Mouse (Mus musculus) neural tube, embryonic 11.5 days (tissue): ENCODE data around the gene E2f4. TPM values are rescaled to one million over a fixed set of nuclear protein-coding genes. Genes with fewer than 3 reads are reported as not detected.
A peak's percentile ranks its signal among the peaks of the same experiment; 100 is the strongest.

Experiments
- ATAC-seq: fragments of 200-750 bp; cut with Nextera tagmentation; 2 replicates; pipeline ENCODE4 v1.8.0; 2017; ENCODE audit warnings: moderate number of reproducible peaks, mild to moderate bottlenecking, moderate TSS enrichment, moderate library complexity; ENCODE audit not compliant: insufficient read depth, low FRiP score, low TSS enrichment
- DNase-seq: peaks from one replicate; pipeline ENCODE4 v3.0.0-alpha.2; 2015; ENCODE audit warnings: low spot score
- H3K27ac ChIP-seq: fragments of 300-500 bp; sonication (generic); 2 replicates; pipeline ENCODE4 v1.5.1; 2014; ENCODE audit warnings: low read depth, mild to moderate bottlenecking, low read length
- H3K27me3 ChIP-seq: fragments of 300-500 bp; sonication (generic); 2 replicates; pipeline ENCODE4 v1.6.1; 2014; ENCODE audit warnings: mild to moderate bottlenecking, low read length, mixed read lengths; ENCODE audit not compliant: control insufficient read depth, insufficient read depth
- H3K36me3 ChIP-seq: fragments of 300-500 bp; sonication (generic); 2 replicates; pipeline ENCODE4 v1.6.1; 2014; ENCODE audit warnings: mild to moderate bottlenecking, low read length, moderate library complexity, mixed read lengths; ENCODE audit not compliant: control insufficient read depth, insufficient read depth
- H3K4me1 ChIP-seq: fragments of 300-500 bp; sonication (generic); 2 replicates; pipeline ENCODE4 v1.6.1; 2014; ENCODE audit warnings: low read length, mixed read lengths; ENCODE audit not compliant: control insufficient read depth, insufficient read depth
- H3K4me2 ChIP-seq: fragments of 300-500 bp; sonication (generic); 2 replicates; pipeline ENCODE4 v1.6.1; 2014; ENCODE audit warnings: low read depth, mild to moderate bottlenecking, moderate library complexity
- H3K4me3 ChIP-seq: fragments of 300-500 bp; sonication (generic); 2 replicates; pipeline ENCODE4 v1.5.1; 2014; ENCODE audit warnings: low read depth, low read length
- H3K9ac ChIP-seq: fragments of 300-500 bp; sonication (generic); 2 replicates; pipeline ENCODE4 v1.6.1; 2014; ENCODE audit warnings: mild to moderate bottlenecking, low read length
- H3K9me3 ChIP-seq: fragments of 300-500 bp; sonication (generic); 2 replicates; pipeline ENCODE4 v1.6.1; 2016; ENCODE audit warnings: low read length; ENCODE audit not compliant: control insufficient read depth
- WGBS: fragments of 180-500 bp; shearing (Covaris S2); extraction: QIAGEN DNeasy Blood & Tissue Kit; methylation state at CpG from one replicate; pipeline ENCODE4 v1.1.7; 2014; 5-methylcytosine and 5-hydroxymethylcytosine counted together
- polyA plus RNA-seq: library from polyadenylated mRNA; unstranded; fragments of >200 nt; fragmentation: Nextera tagmentation; extraction: Ambion mirVana; gene quantifications from 2 replicates; pipeline ENCODE4 v1.2.1, GENCODE M21; 2014

The E2f4 gene
- polyA plus RNA-seq, 1 experiment from 2014 or later = 103 TPM

- no peak for ATAC-seq
- 92% methylated on average over 12 of the region's 12 CpGs for WGBS
- Histone ChIP-seq H3K9me3 (no peaks in the 10 kb centered on the region), H3K9ac (no peak overlapping the region), H3K4me2 (no peak overlapping the region), H3K27me3 (no peaks in the 10 kb centered on the region), H3K27ac (no peak overlapping the region), H3K4me3 (no peak overlapping the region), H3K36me3 (peaks cover 19% of the 10 kb centered on the region), H3K4me1 (peaks cover 6% of the 10 kb centered on the region)
- no peak for DNase-seq
Observed at GRCm38 (mm10) chr8:105330325-105330724, 32.9 kb downstream of the E2f4 start.

GRCm38 (mm10) chr8:105331469-105331868 is 34.0 kb downstream of the E2f4 start:
- WGBS = 95% methylated on average over 22 of the region's 22 CpGs
- Histone ChIP-seq H3K4me3 (no peak overlapping the region), H3K4me2 (no peak overlapping the region), H3K36me3 (peaks cover 19% of the 10 kb centered on the region), H3K9me3 (no peaks in the 10 kb centered on the region), H3K9ac (no peak overlapping the region), H3K27ac (no peak overlapping the region), H3K27me3 (no peaks in the 10 kb centered on the region), H3K4me1 (peaks cover 5% of the 10 kb centered on the region; the same call in 1 of the 2 replicates)
- ATAC-seq (no peak), DNase-seq (no peak)

- Histone ChIP-seq H3K4me1 (peaks cover 5% of the 10 kb centered on the region; the same call in 1 of the 2 replicates), H3K9me3 (no peaks in the 10 kb centered on the region), H3K36me3 (peaks cover 19% of the 10 kb centered on the region), H3K4me2 (no peak overlapping the region), H3K27me3 (no peaks in the 10 kb centered on the region), H3K27ac (no peak overlapping the region), H3K9ac (no peak overlapping the region), H3K4me3 (no peak overlapping the region)
- 91% methylated on average over 9 of the region's 9 CpGs for WGBS
- ATAC-seq (no peak), DNase-seq (no peak)
Observed at GRCm38 (mm10) chr8:105331931-105332330, 34.5 kb downstream of the E2f4 start.

GRCm38 (mm10) chr8:105332523-105332922 is 35.1 kb downstream of the E2f4 start:
- WGBS = 74% methylated on average over 2 of the region's 2 CpGs
- no peak overlapping the region for H3K4me3 ChIP-seq
- H3K9ac ChIP-seq = no peak overlapping the region
- no peaks in the 10 kb centered on the region for H3K9me3 ChIP-seq
- H3K27me3 ChIP-seq = no peaks in the 10 kb centered on the region
- H3K27ac ChIP-seq = no peak overlapping the region
- ATAC-seq = no peak
- H3K4me1 ChIP-seq = no peaks in the 10 kb centered on the region
- DNase-seq = no peak
- H3K36me3 ChIP-seq = peaks cover 19% of the 10 kb centered on the region
- H3K4me2 ChIP-seq = no peak overlapping the region

- Histone ChIP-seq H3K36me3 (no peaks in the 10 kb centered on the region), H3K4me3 (no peak overlapping the region), H3K4me2 (no peak overlapping the region), H3K27ac (no peak overlapping the region), H3K4me1 (no peaks in the 10 kb centered on the region), H3K27me3 (no peaks in the 10 kb centered on the region), H3K9ac (no peak overlapping the region), H3K9me3 (no peaks in the 10 kb centered on the region)
- ATAC-seq (0 out of 2 replicates have a peak, but pooled peaks have one; percentile 16), DNase-seq (no peak)
- WGBS = 45% methylated on average over 29 of the region's 32 CpGs
Observed at GRCm38 (mm10) chr8:105336373-105337130, 39.1 kb downstream of the E2f4 start.

GRCm38 (mm10) chr8:105338992-105339391 is 41.5 kb downstream of the E2f4 start:
- H3K27me3 ChIP-seq = no peaks in the 10 kb centered on the region
- DNase-seq = no peak
- 50% methylated on average over 4 of the region's 4 CpGs for WGBS

GRCm38 (mm10) chr8:105339886-105340635 is 42.6 kb downstream of the E2f4 start:
- WGBS = 84% methylated on average over 6 of the region's 6 CpGs
- no peaks in the 10 kb centered on the region for H3K36me3 ChIP-seq
- no peak overlapping the region for H3K27ac ChIP-seq
- H3K9ac ChIP-seq = no peak overlapping the region
- H3K4me2 ChIP-seq = no peak overlapping the region
- no peak overlapping the region for H3K4me3 ChIP-seq
- no peaks in the 10 kb centered on the region for H3K4me1 ChIP-seq
- H3K27me3 ChIP-seq = no peaks in the 10 kb centered on the region
- ATAC-seq (no peak), DNase-seq (no peak)
- no peaks in the 10 kb centered on the region for H3K9me3 ChIP-seq

More at GRCm38 (mm10) chr8:105338992-105339391, 41.5 kb downstream of the E2f4 start:
- ATAC-seq = no peak
- Histone ChIP-seq H3K27ac (no peak overlapping the region), H3K4me2 (no peak overlapping the region), H3K9me3 (no peaks in the 10 kb centered on the region), H3K9ac (no peak overlapping the region), H3K4me3 (no peak overlapping the region), H3K36me3 (no peaks in the 10 kb centered on the region), H3K4me1 (no peaks in the 10 kb centered on the region)

GRCm38 (mm10) chr8:105341399-105341798 is 43.9 kb downstream of the E2f4 start:
- DNase-seq = no peak
- Histone ChIP-seq H3K36me3 (no peaks in the 10 kb centered on the region), H3K9me3 (no peaks in the 10 kb centered on the region), H3K27me3 (no peaks in the 10 kb centered on the region), H3K27ac (no peak overlapping the region), H3K4me1 (peaks cover 7% of the 10 kb centered on the region; the same call in 1 of the 2 replicates), H3K9ac (no peak overlapping the region), H3K4me2 (no peak overlapping the region), H3K4me3 (no peak overlapping the region)
- 58% methylated on average over 8 of the region's 8 CpGs for WGBS
- ATAC-seq = no peak
